Mouse (Mus musculus) olfactory bulb, adult 2 months (tissue): Measurements from ENCODE around the gene Cyth4.

Experiments
- CTCF ChIP-seq: fragments of 200-500 bp; IDR thresholded peaks from 2 replicates; pipeline ENCODE4 v1.5.1; 2012; ENCODE audit warnings: low read depth, mild to moderate bottlenecking, low read length, moderate library complexity; ENCODE audit not compliant: insufficient read depth
- POLR2A ChIP-seq: fragments of 200-500 bp; IDR thresholded peaks from 2 replicates; pipeline ENCODE4 v1.6.1; 2012; ENCODE audit warnings: mild to moderate bottlenecking, low read depth, low read length, moderate library complexity; ENCODE audit not compliant: insufficient read depth

DNA sequence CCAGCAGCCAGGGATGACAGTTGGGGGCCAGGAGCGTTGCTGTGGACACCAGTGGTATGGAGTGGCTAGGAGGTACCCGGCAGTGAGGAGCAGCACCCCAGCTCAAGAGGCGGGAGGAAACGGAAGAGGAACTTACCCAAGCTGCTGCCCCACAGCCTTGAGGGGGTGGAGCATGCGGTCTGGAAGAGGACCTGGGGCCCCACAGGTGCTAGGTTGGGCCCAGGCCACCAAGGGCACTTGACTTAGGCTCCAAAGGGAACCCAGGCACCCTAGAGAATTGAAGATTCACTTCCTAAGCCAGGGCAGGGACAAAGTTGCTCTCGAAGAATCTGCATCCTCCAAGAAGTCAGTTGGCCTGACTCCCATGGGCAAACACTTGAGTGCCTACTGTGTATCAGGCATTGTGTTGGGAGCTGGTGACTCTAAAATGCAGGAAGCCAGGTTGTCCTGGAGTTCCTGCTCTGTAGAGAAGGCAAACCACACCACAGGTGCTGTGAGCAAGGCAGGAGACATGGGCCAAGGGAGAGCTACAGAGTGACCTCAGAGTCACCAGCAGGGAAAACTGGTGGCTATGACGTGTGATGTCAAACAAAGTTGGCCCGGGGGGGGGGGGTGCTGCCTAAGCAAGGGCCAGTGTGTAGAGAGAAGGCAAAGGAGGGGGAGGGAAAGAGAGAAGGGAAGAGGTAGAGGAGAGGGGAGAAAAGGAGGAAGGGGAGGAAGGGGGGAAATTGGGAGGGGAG lies 24.0 kb upstream of the Cyth4 start, which contains the start of gene Rac2:
- TF ChIP-seq CTCF (no peak), POLR2A (no peak)
